Mouse (Mus musculus) embryonic facial prominence, embryonic 14.5 days (tissue): ENCODE measurements around the gene Map1b. TPM values are rescaled to one million over a fixed set of nuclear protein-coding genes. Genes with fewer than 3 reads are reported as not detected.

Experiments
- ATAC-seq: fragments of 200-750 bp; cut with Nextera tagmentation; 2 replicates; pipeline ENCODE4 v1.8.0; 2017; ENCODE audit warnings: low read depth, moderate number of reproducible peaks, moderate TSS enrichment
- DNase-seq: peaks from one replicate; pipeline ENCODE4 v3.0.0-alpha.2; 2015; ENCODE audit warnings: low spot score
- H3K27ac ChIP-seq: fragments of 300-500 bp; sonication (generic); replicated peaks from 2 replicates; pipeline ENCODE4 v1.5.1; 2014; ENCODE audit warnings: low read depth, mild to moderate bottlenecking, low read length, moderate library complexity
- H3K27me3 ChIP-seq: fragments of 300-500 bp; sonication (generic); replicated peaks from 2 replicates; pipeline ENCODE4 v1.6.1; 2014; ENCODE audit warnings: low read length; ENCODE audit not compliant: control insufficient read depth, insufficient read depth
- H3K36me3 ChIP-seq: fragments of 300-500 bp; sonication (generic); 2 replicates; pipeline ENCODE4 v1.6.1; 2014; ENCODE audit warnings: low read length, mixed read lengths; ENCODE audit not compliant: control insufficient read depth, insufficient read depth
- H3K4me1 ChIP-seq: fragments of 300-500 bp; sonication (generic); 2 replicates; pipeline ENCODE4 v1.6.1; 2014; ENCODE audit warnings: antibody characterized with exemption, low read length; ENCODE audit not compliant: control insufficient read depth, insufficient read depth
- H3K4me2 ChIP-seq: fragments of 300-500 bp; sonication (generic); 2 replicates; pipeline ENCODE4 v1.6.1; 2014; ENCODE audit warnings: low read depth, mild to moderate bottlenecking, low read length, moderate library complexity, mixed read lengths
- H3K4me3 ChIP-seq: fragments of 300-500 bp; sonication (generic); 2 replicates; pipeline ENCODE4 v1.5.1; 2014; ENCODE audit warnings: low read depth, mild to moderate bottlenecking, low read length
- H3K9ac ChIP-seq: fragments of 300-500 bp; sonication (generic); 2 replicates; pipeline ENCODE4 v1.6.1; 2014; ENCODE audit warnings: low read depth, mild to moderate bottlenecking, low read length, moderate library complexity, mixed read lengths
- H3K9me3 ChIP-seq: fragments of 300-500 bp; sonication (generic); 2 replicates; pipeline ENCODE4 v1.6.1; 2016; ENCODE audit warnings: low read length; ENCODE audit not compliant: control insufficient read depth
- WGBS: fragments of 180-500 bp; shearing (Covaris S2); extraction: QIAGEN DNeasy Blood & Tissue Kit; methylation state at CpG from one replicate; pipeline ENCODE4 v1.1.7; 2014; 5-methylcytosine and 5-hydroxymethylcytosine counted together
- polyA plus RNA-seq: library from polyadenylated mRNA; unstranded; fragments of >200 nt; fragmentation: Nextera tagmentation; extraction: Ambion mirVana; gene quantifications from 2 replicates; pipeline ENCODE4 v1.2.1, GENCODE M21; 2014

Gene Map1b
- polyA plus RNA-seq, 1 experiment from 2014 or later: 203 TPM

DNA sequence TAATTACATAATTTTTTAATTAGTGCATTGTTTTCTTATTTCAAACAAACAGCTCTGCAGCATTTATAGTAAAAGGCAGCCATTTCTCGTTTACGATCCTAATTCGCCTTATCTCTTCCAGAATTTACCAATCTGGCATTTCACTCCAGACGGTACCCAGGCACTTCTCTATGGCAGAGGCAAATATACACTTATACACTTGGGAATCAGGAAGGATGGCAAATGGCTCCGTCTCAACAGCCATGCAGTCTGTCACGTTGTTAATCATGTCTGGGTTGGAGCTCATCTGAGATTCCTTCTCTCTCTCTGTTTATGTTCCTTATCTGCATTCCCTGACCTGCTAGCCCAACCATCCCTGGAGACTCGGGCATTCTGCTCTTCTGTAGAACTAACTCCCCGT, 38.6 kb upstream of the Map1b start:
- Histone ChIP-seq H3K4me1 (0 out of 2 replicates have a peak, but pooled peaks cover 5% of the 10 kb centered on the region), H3K27me3 (no peaks in the 10 kb centered on the region), H3K9me3 (no peaks in the 10 kb centered on the region), H3K9ac (no peak overlapping the region), H3K4me3 (no peak overlapping the region), H3K27ac (no peak overlapping the region), H3K36me3 (no peaks in the 10 kb centered on the region), H3K4me2 (no peak overlapping the region)
- 78% methylated on average over 8 of the region's 8 CpGs for WGBS
- no peak for ATAC-seq
- no peak for DNase-seq

GRCm38 (mm10) chr13:99554466-99554865, 38.1 kb upstream of the Map1b start:
- H3K4me3 ChIP-seq: no peak overlapping the region
- H3K27ac ChIP-seq: no peak overlapping the region
- H3K9ac ChIP-seq: no peak overlapping the region
- no peak overlapping the region for H3K4me2 ChIP-seq
- DNase-seq (no peak), ATAC-seq (no peak)
- 83% methylated on average over 6 of the region's 6 CpGs for WGBS
- no peaks in the 10 kb centered on the region for H3K9me3 ChIP-seq
- H3K4me1 ChIP-seq: 0 out of 2 replicates have a peak, but pooled peaks cover 5% of the 10 kb centered on the region
- no peaks in the 10 kb centered on the region for H3K36me3 ChIP-seq
- H3K27me3 ChIP-seq: no peaks in the 10 kb centered on the region

GRCm38 (mm10) chr13:99552381-99552780, 36.0 kb upstream of the Map1b start:
- Histone ChIP-seq H3K9ac (no peak overlapping the region), H3K4me3 (no peak overlapping the region), H3K27me3 (no peaks in the 10 kb centered on the region), H3K9me3 (no peaks in the 10 kb centered on the region), H3K36me3 (no peaks in the 10 kb centered on the region), H3K27ac (no peak overlapping the region), H3K4me2 (no peak overlapping the region), H3K4me1 (0 out of 2 replicates have a peak, but pooled peaks cover 5% of the 10 kb centered on the region)
- ATAC-seq (no peak), DNase-seq (no peak)
- WGBS: 91% methylated on average over 4 of the region's 4 CpGs

- no peak for ATAC-seq
- no peak overlapping the region for H3K4me2 ChIP-seq
- no peaks in the 10 kb centered on the region for H3K27me3 ChIP-seq
- no peak for DNase-seq
- no peak overlapping the region for H3K4me3 ChIP-seq
- H3K9me3 ChIP-seq: no peaks in the 10 kb centered on the region
- WGBS: 57% methylated on average over 12 of the region's 12 CpGs
- 0 out of 2 replicates have a peak, but pooled peaks cover 5% of the 10 kb centered on the region for H3K4me1 ChIP-seq
- no peaks in the 10 kb centered on the region for H3K36me3 ChIP-seq
- H3K9ac ChIP-seq: no peak overlapping the region
- no peak overlapping the region for H3K27ac ChIP-seq
Measured at GRCm38 (mm10) chr13:99550679-99551369, 34.5 kb upstream of the Map1b start.

GRCm38 (mm10) chr13:99550060-99550459, 33.7 kb upstream of the Map1b start:
- WGBS: 65% methylated on average over 4 of the region's 4 CpGs
- H3K9ac ChIP-seq: no peak overlapping the region

DNA sequence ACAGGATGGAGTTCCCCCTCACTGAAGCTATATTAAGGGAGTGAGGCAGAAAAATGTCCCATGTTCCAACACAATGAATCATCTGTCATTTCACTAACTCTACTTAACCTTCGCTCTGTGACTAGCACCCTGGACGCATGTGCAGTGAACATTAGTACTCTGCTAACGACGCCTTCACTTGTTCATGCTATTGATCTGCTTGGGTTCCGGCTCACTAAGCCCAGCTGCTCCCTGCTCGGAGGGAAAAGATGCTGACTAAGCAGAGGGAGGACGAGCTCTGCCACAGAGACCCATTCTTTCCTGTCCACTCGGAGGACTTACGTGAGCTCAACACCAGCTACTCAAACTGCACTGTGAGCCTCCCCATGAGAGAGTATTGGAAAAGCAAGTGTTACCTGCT, 33.2 kb upstream of the Map1b start:
- no peaks in the 10 kb centered on the region for H3K9me3 ChIP-seq
- no peaks in the 10 kb centered on the region for H3K36me3 ChIP-seq
- DNase-seq (peak; percentile 17), ATAC-seq (no peak)
- no peaks in the 10 kb centered on the region for H3K27me3 ChIP-seq
- whole genome bisulfite sequencing: 44% methylated on average over 9 of the region's 9 CpGs
- no peak overlapping the region for H3K27ac ChIP-seq
- 0 out of 2 replicates have a peak, but pooled peaks cover 5% of the 10 kb centered on the region for H3K4me1 ChIP-seq
- H3K4me3 ChIP-seq: no peak overlapping the region
- H3K4me2 ChIP-seq: no peak overlapping the region
- H3K9ac ChIP-seq: no peak overlapping the region

More at GRCm38 (mm10) chr13:99550060-99550459, 33.7 kb upstream of the Map1b start:
- Histone ChIP-seq H3K27me3 (no peaks in the 10 kb centered on the region), H3K9me3 (no peaks in the 10 kb centered on the region), H3K4me3 (no peak overlapping the region), H3K27ac (no peak overlapping the region), H3K4me2 (no peak overlapping the region), H3K4me1 (0 out of 2 replicates have a peak, but pooled peaks cover 5% of the 10 kb centered on the region), H3K36me3 (no peaks in the 10 kb centered on the region)
- no peak for ATAC-seq
- DNase-seq: no peak

DNA sequence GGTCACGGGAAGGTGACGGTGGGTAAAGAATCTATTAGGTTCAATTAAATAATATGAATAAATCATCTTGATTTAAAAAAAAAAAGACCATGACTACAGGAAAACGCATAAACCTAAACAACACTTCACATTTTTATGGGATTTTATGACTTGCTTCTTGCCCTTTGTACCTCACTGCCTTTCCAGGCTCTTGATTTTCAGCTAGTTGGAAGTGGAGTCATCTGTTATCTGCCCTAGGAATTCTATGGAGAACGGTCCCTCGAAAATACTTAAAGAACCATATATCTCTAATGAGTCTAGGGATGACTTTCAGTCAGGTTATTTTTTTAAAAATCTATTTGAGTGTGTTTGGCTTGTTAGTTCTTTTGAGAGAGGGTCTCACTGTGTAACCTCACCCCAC, 30.5 kb upstream of the Map1b start:
- H3K9ac ChIP-seq: no peak overlapping the region
- no peak for ATAC-seq
- WGBS: 90% methylated on average over 5 of the region's 5 CpGs

GRCm38 (mm10) chr13:99545201-99545600, 28.9 kb upstream of the Map1b start:
- whole genome bisulfite sequencing: 60% methylated on average over 6 of the region's 6 CpGs
- DNase-seq: no peak
- H3K4me2 ChIP-seq: no peak overlapping the region

More for the DNA sequence above, 30.5 kb upstream of the Map1b start:
- Histone ChIP-seq H3K4me2 (no peak overlapping the region), H3K4me3 (no peak overlapping the region), H3K4me1 (0 out of 2 replicates have a peak, but pooled peaks cover 5% of the 10 kb centered on the region), H3K9me3 (no peaks in the 10 kb centered on the region), H3K27ac (no peak overlapping the region), H3K27me3 (no peaks in the 10 kb centered on the region), H3K36me3 (no peaks in the 10 kb centered on the region)
- DNase-seq: no peak

More at GRCm38 (mm10) chr13:99545201-99545600, 28.9 kb upstream of the Map1b start:
- Histone ChIP-seq H3K9me3 (no peaks in the 10 kb centered on the region), H3K27me3 (no peaks in the 10 kb centered on the region), H3K4me1 (0 out of 2 replicates have a peak, but pooled peaks cover 4% of the 10 kb centered on the region), H3K36me3 (no peaks in the 10 kb centered on the region), H3K4me3 (no peak overlapping the region), H3K27ac (no peak overlapping the region), H3K9ac (no peak overlapping the region)
- no peak for ATAC-seq
